Mouse (Mus musculus): Measurements from ENCODE around the gene Morn4. TPM values are rescaled to one million over a fixed set of nuclear protein-coding genes. Genes with fewer than 3 reads are reported as not detected.
A peak's percentile ranks its signal among the peaks of the same experiment; 100 is the strongest.

The Morn4 gene
- polyA plus RNA-seq, 1 experiment from 2014 or later, result 15.6 TPM

DNA sequence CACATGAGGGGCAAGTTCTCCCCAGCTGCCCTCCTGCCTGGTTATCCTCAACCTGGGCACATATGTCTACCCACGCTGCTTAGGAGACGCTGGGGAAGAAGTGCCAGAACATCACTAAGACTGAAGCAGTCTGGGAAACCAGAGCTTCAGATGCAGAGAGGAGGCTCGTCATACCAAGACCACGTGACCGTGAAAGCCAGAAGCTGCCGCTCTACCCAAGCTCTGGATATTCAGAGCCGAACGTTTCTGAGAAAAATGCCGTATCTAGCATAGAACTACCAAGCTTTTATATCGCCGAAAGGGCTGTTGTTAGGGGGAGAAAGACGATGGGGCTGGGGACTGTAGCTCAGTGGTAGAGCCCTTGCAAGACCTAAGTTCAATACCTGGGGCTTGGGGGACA, 47.8 kb downstream of the Morn4 start:
- 89% methylated on average over 12 of the region's 12 CpGs for WGBS

DNA sequence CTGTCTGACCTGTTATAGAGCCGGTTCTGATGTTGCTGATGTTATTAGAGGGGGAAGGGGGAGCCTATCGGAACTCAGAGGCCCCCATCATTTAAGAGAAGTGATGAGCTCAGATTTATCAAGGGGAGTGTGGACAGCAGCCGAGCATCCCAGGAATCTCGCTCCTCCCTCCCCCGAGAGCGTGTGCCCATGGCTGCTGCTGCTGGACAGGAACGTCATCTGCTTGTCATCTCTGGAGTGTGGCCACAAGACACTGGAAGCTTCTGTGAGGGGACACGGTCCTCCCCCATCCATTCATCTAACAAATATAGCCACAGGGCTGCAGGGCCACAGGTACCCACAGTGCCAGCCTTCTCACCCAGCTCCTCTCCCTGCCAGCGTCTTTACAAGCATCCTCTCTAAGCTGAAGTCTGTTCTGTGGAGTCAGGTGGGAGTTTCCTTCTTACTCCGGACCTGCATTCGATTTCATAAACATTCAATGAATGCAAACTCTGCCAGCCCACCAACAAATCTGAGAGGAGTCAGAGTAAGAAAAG, 48.9 kb downstream of the Morn4 start:
- Histone ChIP-seq H3K9ac (ENCODE audit: low read length) (no peak overlapping the region), H3K9me3 (ENCODE audit: control insufficient read depth, low read length) (no peaks in the 10 kb centered on the region), H3K4me1 (ENCODE audit: control insufficient read depth in 2 of 2, insufficient read depth in 2 of 2, low read length in 2 of 2) (peaks cover 0 to 15% of the 10 kb centered on the region in 2 experiments; a peak in 2 of 4 replicates), H3K27ac (replicated peaks in 1 of 2; ENCODE audit: control insufficient read depth in 1 of 2, insufficient read depth in 1 of 2, low read depth in 2 of 2, low read length in 2 of 2) (no peak overlapping the region), H3K4me2 (ENCODE audit: low read length) (no peak overlapping the region), H3K36me3 (ENCODE audit: control insufficient read depth, insufficient read depth, low read length) (peaks cover 14% of the 10 kb centered on the region), H3K4me3 (ENCODE audit: control insufficient read depth in 1 of 2, insufficient read depth in 1 of 2, low read depth in 1 of 2, low read length in 2 of 2) (no peak overlapping the region), H3K27me3 (ENCODE audit: control insufficient read depth, insufficient read depth, low read length) (peaks cover 2% of the 10 kb centered on the region; the same call in 1 of the 2 replicates)
- WGBS, result 35% methylated on average over 11 of the region's 11 CpGs
- no peak for ATAC-seq (ENCODE audit: insufficient number of reproducible peaks, insufficient read depth, low FRiP score, low read depth)

More for the DNA sequence above, 47.8 kb downstream of the Morn4 start:
- no peak overlapping the region for H3K9ac ChIP-seq (ENCODE audit: low read length)
- H3K27me3 ChIP-seq (ENCODE audit: control insufficient read depth, insufficient read depth, low read length), result peaks cover 2% of the 10 kb centered on the region; the same call in 1 of the 2 replicates
- H3K36me3 ChIP-seq (ENCODE audit: control insufficient read depth, insufficient read depth, low read length), result peaks cover 13% of the 10 kb centered on the region
- no peak for ATAC-seq (ENCODE audit: insufficient number of reproducible peaks, insufficient read depth, low FRiP score, low read depth)
- H3K9me3 ChIP-seq (ENCODE audit: control insufficient read depth, low read length), result no peaks in the 10 kb centered on the region
- H3K4me3 ChIP-seq (ENCODE audit: control insufficient read depth in 1 of 2, insufficient read depth in 1 of 2, low read depth in 1 of 2, low read length in 2 of 2), result no peak overlapping the region
- peaks cover 0 to 15% of the 10 kb centered on the region in 2 experiments; a peak in 2 of 4 replicates for H3K4me1 ChIP-seq (ENCODE audit: control insufficient read depth in 2 of 2, insufficient read depth in 2 of 2, low read length in 2 of 2)
- H3K27ac ChIP-seq (replicated peaks in 1 of 2; ENCODE audit: control insufficient read depth in 1 of 2, insufficient read depth in 1 of 2, low read depth in 2 of 2, low read length in 2 of 2), result no peak overlapping the region
- H3K4me2 ChIP-seq (ENCODE audit: low read length), result no peak overlapping the region

DNA sequence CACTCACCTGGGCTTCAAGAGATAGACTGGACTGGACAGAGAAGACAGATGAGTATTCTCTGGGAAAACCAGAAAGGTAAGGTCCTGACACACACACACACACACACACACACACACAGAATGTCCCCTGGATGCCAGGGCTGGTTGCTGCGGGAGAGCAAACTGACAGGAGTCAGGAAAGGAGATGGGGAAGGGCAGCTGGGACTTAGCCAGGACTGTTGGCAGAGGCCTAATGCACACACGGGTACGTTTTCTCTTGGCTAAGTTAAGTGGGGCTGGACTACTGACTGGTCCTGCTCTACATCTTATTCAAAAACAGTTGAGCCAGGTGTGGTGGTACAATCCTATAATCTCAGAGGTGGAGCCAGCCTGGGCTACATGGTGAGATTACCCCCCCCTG, 49.8 kb downstream of the Morn4 start:
- no peak overlapping the region for H3K4me2 ChIP-seq (ENCODE audit: low read length)
- ATAC-seq (ENCODE audit: insufficient number of reproducible peaks, insufficient read depth, low FRiP score, low read depth), result no peak
- no peak overlapping the region for H3K4me3 ChIP-seq (ENCODE audit: control insufficient read depth in 1 of 2, insufficient read depth in 1 of 2, low read depth in 1 of 2, low read length in 2 of 2)
- H3K36me3 ChIP-seq (ENCODE audit: control insufficient read depth, insufficient read depth, low read length), result peaks cover 17% of the 10 kb centered on the region
- no peak overlapping the region for H3K9ac ChIP-seq (ENCODE audit: low read length)
- H3K9me3 ChIP-seq (ENCODE audit: control insufficient read depth, low read length), result no peaks in the 10 kb centered on the region
- H3K27ac ChIP-seq (replicated peaks in 1 of 2; ENCODE audit: control insufficient read depth in 1 of 2, insufficient read depth in 1 of 2, low read depth in 2 of 2, low read length in 2 of 2), result no peak overlapping the region
- WGBS, result 76% methylated on average over 3 of the region's 3 CpGs
- peaks cover 2% of the 10 kb centered on the region; the same call in 1 of the 2 replicates for H3K27me3 ChIP-seq (ENCODE audit: control insufficient read depth, insufficient read depth, low read length)
- H3K4me1 ChIP-seq (ENCODE audit: control insufficient read depth in 2 of 2, insufficient read depth in 2 of 2, low read length in 2 of 2), result peaks cover 0 to 15% of the 10 kb centered on the region in 2 experiments; a peak in 2 of 4 replicates

DNA sequence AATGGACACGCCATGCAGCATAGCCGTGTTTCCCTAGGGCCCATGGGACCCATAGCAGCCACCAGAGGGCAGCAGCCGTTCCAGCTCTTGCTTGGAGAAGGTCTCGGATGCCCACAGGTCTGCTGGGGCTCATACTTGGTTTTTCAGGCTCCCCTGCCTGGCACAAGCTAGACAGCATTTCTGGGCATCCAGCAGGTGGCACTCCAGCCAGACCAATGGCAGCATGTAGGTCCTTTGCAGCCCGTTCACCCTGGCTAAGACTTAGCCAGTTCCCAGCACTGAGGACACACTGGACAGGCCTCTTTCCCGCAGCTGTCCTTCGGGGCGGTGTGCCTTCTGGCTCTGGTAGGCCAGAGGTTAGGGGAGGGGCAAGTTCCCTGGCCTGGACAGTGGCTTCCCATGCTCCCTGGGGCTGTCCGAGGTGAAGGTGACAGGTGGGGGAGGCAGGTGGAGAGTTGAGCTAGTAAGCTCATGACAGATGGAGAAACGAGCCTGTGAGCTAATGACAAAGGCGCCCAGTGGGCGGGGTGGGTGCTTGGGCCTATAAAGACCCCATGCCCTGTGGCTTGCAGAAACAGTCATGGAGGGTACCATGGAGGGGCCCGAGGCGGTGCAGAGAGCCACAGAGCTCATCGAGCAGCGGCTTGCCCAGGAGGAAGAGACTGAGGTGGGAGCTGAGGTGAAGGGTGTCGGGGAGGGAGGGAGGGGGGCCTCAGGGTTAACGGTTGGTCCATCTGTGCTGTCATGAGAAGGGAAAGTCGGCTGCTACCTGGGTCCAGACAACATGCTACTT, 50.5 kb downstream of the Morn4 start, which contains the start of gene Ankrd2:
Gene Ankrd2 (plus strand): TSS at position 545 of the 793 bp plus-strand sequence.
- no peak for ATAC-seq (ENCODE audit: insufficient number of reproducible peaks, insufficient read depth, low FRiP score, low read depth)
- H3K4me2 ChIP-seq (ENCODE audit: low read length), result no peak within 1 kb of the TSS
- H3K4me3 ChIP-seq (ENCODE audit: control insufficient read depth in 1 of 2, insufficient read depth in 1 of 2, low read depth in 1 of 2, low read length in 2 of 2), result no peak within 1 kb of the TSS
- WGBS, result 67% methylated on average over 19 of the region's 19 CpGs
- H3K27me3 ChIP-seq (ENCODE audit: control insufficient read depth, insufficient read depth, low read length), result peaks cover 2% of the 10 kb centered on the region; the same call in 1 of the 2 replicates
- H3K4me1 ChIP-seq (ENCODE audit: control insufficient read depth in 2 of 2, insufficient read depth in 2 of 2, low read length in 2 of 2), result peaks cover 0 to 15% of the 10 kb centered on the region in 2 experiments; a peak in 2 of 4 replicates
- peaks cover 17% of the 10 kb centered on the region for H3K36me3 ChIP-seq (ENCODE audit: control insufficient read depth, insufficient read depth, low read length)
- no peak within 1 kb of the TSS for H3K9ac ChIP-seq (ENCODE audit: low read length)
- H3K9me3 ChIP-seq (ENCODE audit: control insufficient read depth, low read length), result no peaks in the 10 kb centered on the region
- H3K27ac ChIP-seq (replicated peaks in 1 of 2; ENCODE audit: control insufficient read depth in 1 of 2, insufficient read depth in 1 of 2, low read depth in 2 of 2, low read length in 2 of 2), result no peak within 1 kb of the TSS

DNA sequence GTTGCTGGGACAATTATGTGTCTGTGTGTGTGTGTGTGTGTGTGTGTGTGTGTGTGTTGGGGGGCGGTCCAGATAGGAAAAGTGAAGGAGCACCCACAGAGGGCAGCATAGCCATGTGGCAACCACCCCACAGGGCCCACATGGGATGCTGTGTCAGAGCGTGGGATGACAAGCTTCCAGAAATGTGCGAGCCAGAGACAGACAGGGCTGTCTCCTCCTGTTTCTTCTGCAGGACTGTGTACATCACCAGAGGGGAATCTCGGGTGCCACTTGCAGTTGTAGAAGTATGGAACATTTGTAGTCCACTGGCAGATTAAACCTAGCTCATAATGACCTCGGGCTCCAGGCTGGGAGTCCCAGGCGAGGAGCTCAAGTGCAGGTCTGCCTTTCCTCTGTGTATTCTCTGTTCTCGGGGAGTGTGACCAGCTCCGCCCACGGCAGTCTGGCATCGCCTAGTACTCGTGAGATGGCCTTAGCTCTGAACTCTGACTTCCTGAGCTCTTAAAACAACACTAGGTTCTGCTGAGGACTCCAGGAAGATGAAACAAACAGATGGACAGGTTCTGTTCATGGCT, 51.2 kb downstream of the Morn4 start:
- Histone ChIP-seq H3K9me3 (ENCODE audit: control insufficient read depth, low read length) (no peaks in the 10 kb centered on the region), H3K4me2 (ENCODE audit: low read length) (no peak overlapping the region), H3K36me3 (ENCODE audit: control insufficient read depth, insufficient read depth, low read length) (peaks cover 17% of the 10 kb centered on the region), H3K9ac (ENCODE audit: low read length) (no peak overlapping the region), H3K27me3 (ENCODE audit: control insufficient read depth, insufficient read depth, low read length) (peaks cover 2% of the 10 kb centered on the region; the same call in 1 of the 2 replicates), H3K4me1 (ENCODE audit: control insufficient read depth in 2 of 2, insufficient read depth in 2 of 2, low read length in 2 of 2) (peaks cover 0 to 15% of the 10 kb centered on the region in 2 experiments; a peak in 2 of 4 replicates), H3K4me3 (ENCODE audit: control insufficient read depth in 1 of 2, insufficient read depth in 1 of 2, low read depth in 1 of 2, low read length in 2 of 2) (no peak overlapping the region), H3K27ac (replicated peaks in 1 of 2; ENCODE audit: control insufficient read depth in 1 of 2, insufficient read depth in 1 of 2, low read depth in 2 of 2, low read length in 2 of 2) (no peak overlapping the region)
- ATAC-seq (ENCODE audit: insufficient number of reproducible peaks, insufficient read depth, low FRiP score, low read depth), result no peak
- 51% methylated on average over 11 of the region's 11 CpGs for WGBS

DNA sequence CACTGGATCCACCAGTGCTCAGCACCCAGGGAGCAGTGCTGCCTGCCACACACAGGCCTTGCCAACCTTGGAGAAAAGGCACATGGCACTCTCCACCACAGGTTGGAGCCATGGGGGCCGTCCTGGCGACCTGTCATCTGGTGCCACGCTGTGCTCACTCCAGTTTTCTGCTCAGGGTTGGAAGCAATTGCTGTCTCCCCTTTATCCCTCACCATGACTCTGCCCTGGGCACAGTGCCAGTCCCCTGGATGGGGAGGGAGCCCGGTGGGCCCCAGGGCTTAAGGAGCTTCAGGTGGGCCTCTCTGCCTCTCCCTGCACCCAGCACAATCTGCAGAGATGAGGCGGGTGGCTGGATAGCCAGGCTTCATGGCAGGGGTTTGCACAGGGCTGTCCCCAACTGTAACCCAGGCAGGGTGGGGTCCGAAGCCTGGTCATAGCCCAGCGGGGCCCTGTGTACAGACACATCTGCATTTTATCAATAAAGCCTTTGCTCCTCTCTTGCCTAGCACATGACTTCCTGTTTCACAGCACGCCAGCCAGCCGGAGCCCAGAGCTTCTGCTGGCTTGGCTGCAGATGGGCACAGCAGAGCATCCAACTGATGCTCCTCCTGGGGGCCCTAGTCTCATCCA, 51.9 kb downstream of the Morn4 start:
- Histone ChIP-seq H3K9ac (ENCODE audit: low read length) (peak overlapping the region; percentile 2; the same call in 1 of the 2 replicates), H3K4me1 (ENCODE audit: control insufficient read depth in 2 of 2, insufficient read depth in 2 of 2, low read length in 2 of 2) (peaks cover 0 to 15% of the 10 kb centered on the region in 2 experiments; a peak in 2 of 4 replicates), H3K4me3 (ENCODE audit: control insufficient read depth in 1 of 2, insufficient read depth in 1 of 2, low read depth in 1 of 2, low read length in 2 of 2) (no peak overlapping the region), H3K36me3 (ENCODE audit: control insufficient read depth, insufficient read depth, low read length) (peaks cover 17% of the 10 kb centered on the region), H3K4me2 (ENCODE audit: low read length) (no peak overlapping the region), H3K27ac (replicated peaks in 1 of 2; ENCODE audit: control insufficient read depth in 1 of 2, insufficient read depth in 1 of 2, low read depth in 2 of 2, low read length in 2 of 2) (no peak overlapping the region), H3K9me3 (ENCODE audit: control insufficient read depth, low read length) (no peaks in the 10 kb centered on the region), H3K27me3 (ENCODE audit: control insufficient read depth, insufficient read depth, low read length) (no peaks in the 10 kb centered on the region)
- ATAC-seq (ENCODE audit: insufficient number of reproducible peaks, insufficient read depth, low FRiP score, low read depth), result no peak; the same call in 1 of the 2 replicates
- 51% methylated on average over 9 of the region's 9 CpGs for WGBS

DNA sequence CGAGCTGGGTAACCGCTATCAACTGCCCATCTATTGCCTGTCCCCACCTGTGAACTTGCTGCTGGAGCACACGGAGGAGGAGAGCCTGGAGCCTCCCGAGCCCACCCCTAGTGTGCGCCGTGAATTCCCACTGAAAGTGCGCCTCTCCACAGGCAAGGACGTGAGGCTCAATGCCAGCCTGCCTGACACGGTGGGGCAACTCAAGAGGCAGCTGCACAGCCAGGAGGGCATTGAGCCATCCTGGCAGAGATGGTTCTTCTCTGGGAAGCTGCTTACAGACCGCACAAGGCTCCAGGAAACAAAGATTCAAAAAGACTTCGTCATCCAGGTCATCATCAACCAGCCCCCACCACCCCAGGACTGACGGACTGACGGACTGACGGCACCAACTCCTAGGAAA, 52.5 kb downstream of the Morn4 start:
- no peak overlapping the region for H3K4me3 ChIP-seq (ENCODE audit: control insufficient read depth in 1 of 2, insufficient read depth in 1 of 2, low read depth in 1 of 2, low read length in 2 of 2)
- H3K9ac ChIP-seq (ENCODE audit: low read length), result peak overlapping the region; percentile 2; the same call in 1 of the 2 replicates
- H3K36me3 ChIP-seq (ENCODE audit: control insufficient read depth, insufficient read depth, low read length), result peaks cover 17% of the 10 kb centered on the region
- H3K9me3 ChIP-seq (ENCODE audit: control insufficient read depth, low read length), result no peaks in the 10 kb centered on the region
- H3K27me3 ChIP-seq (ENCODE audit: control insufficient read depth, insufficient read depth, low read length), result no peaks in the 10 kb centered on the region
- H3K4me2 ChIP-seq (ENCODE audit: low read length), result no peak overlapping the region
- H3K27ac ChIP-seq (replicated peaks in 1 of 2; ENCODE audit: control insufficient read depth in 1 of 2, insufficient read depth in 1 of 2, low read depth in 2 of 2, low read length in 2 of 2), result no peak overlapping the region
- peaks cover 0 to 15% of the 10 kb centered on the region in 2 experiments; a peak in 2 of 4 replicates for H3K4me1 ChIP-seq (ENCODE audit: control insufficient read depth in 2 of 2, insufficient read depth in 2 of 2, low read length in 2 of 2)
- 84% methylated on average over 14 of the region's 14 CpGs for WGBS
- ATAC-seq (ENCODE audit: insufficient number of reproducible peaks, insufficient read depth, low FRiP score, low read depth), result no peak
